Mouse (Mus musculus) small intestine, adult 2 months (tissue): ENCODE data around the gene 1110017D15Rik.

Experiments used
- CTCF ChIP-seq: fragments of 200-500 bp; IDR thresholded peaks from 2 replicates; pipeline ENCODE4 v1.5.1; 2012; ENCODE audit warnings: low read depth, mild to moderate bottlenecking, control low read depth, inconsistent platforms, low read length, moderate library complexity, mixed read lengths; ENCODE audit not compliant: insufficient replicate concordance, insufficient read length; ENCODE audit errors: extremely low read depth
- POLR2A ChIP-seq: fragments of 200-500 bp; IDR thresholded peaks from 2 replicates; pipeline ENCODE4 v1.6.1; 2012; ENCODE audit warnings: low read depth, mild to moderate bottlenecking, control low read depth, inconsistent platforms, low read length, moderate library complexity

- no peak for TF ChIP-seq POLR2A
- TF ChIP-seq CTCF = no peak
These were observed 25.0 kb upstream of the 1110017D15Rik start for GRCm38 (mm10) chr4:41542136-41542535.
